11 mouse cellular contexts compared by ENCODE assay signal in genomic region chr7:45798931-45799330, GRCm38 (mm10). TPM values are rescaled to one million over a fixed set of nuclear protein-coding genes. Genes with fewer than 3 reads are reported as not detected.
DNase-seq lines count a peak whose midpoint lies in the region; ATAC-seq and TF ChIP-seq lines count a peak whose summit lies in the region.
"Had no signal": no experiment of that assay in that cellular context is flagged by ENCODE, and none has a peak within 500 bp of the region (broad histone marks: within the 10 kb centered on the region; RNA-seq: fewer than 3 reads in every experiment).

No protein-coding gene starts in this region.

- TF ChIP-seq CTCF in stomach, postnatal 0 days (IDR thresholded peaks at IDR 0.05; ENCODE audit: low read depth), result no peak

- no peak overlapping the region for H3K27ac ChIP-seq in heart, embryonic 13.5 days (replicated peaks)
- H3K27ac ChIP-seq in midbrain, embryonic 12.5 days (replicated peaks), result no peak overlapping the region
- no peak overlapping the region for H3K27ac ChIP-seq in midbrain, embryonic 15.5 days
- H3K27ac ChIP-seq in limb, embryonic 13.5 days, result no peak overlapping the region
- no peak overlapping the region for H3K27ac ChIP-seq in stomach, postnatal 0 days (replicated peaks)
- H3K27ac ChIP-seq: hindbrain, embryonic 15.5 days had no signal

- H3K4me2 ChIP-seq in heart, embryonic 13.5 days, result peak overlapping the region; percentile 79
- H3K4me2 ChIP-seq in midbrain, embryonic 12.5 days (replicated peaks), result peak overlapping the region; percentile 60
- H3K4me2 ChIP-seq in midbrain, embryonic 15.5 days, result no peak overlapping the region
- H3K4me2 ChIP-seq in limb, embryonic 13.5 days (replicated peaks), result peak overlapping the region; percentile 89
- peak overlapping the region; percentile 81 for H3K4me2 ChIP-seq in stomach, postnatal 0 days (replicated peaks; ENCODE audit: low read depth)

- no peak overlapping the region for H3K9ac ChIP-seq in heart, embryonic 13.5 days
- no peak overlapping the region for H3K9ac ChIP-seq in midbrain, embryonic 12.5 days (replicated peaks)
- H3K9ac ChIP-seq in midbrain, embryonic 15.5 days, result no peak overlapping the region
- H3K9ac ChIP-seq in limb, embryonic 13.5 days, result no peak overlapping the region
- H3K9ac ChIP-seq in stomach, postnatal 0 days (ENCODE audit: low read length), result no peak overlapping the region

- H3K9me3 ChIP-seq in heart, embryonic 13.5 days, result no peaks in the 10 kb centered on the region
- H3K9me3 ChIP-seq in midbrain, embryonic 12.5 days, result no peaks in the 10 kb centered on the region
- no peaks in the 10 kb centered on the region for H3K9me3 ChIP-seq in midbrain, embryonic 15.5 days
- H3K9me3 ChIP-seq in limb, embryonic 13.5 days, result no peaks in the 10 kb centered on the region
- H3K9me3 ChIP-seq in stomach, postnatal 0 days (ENCODE audit: control insufficient read depth, low read length), result no peaks in the 10 kb centered on the region
- H3K9me3 ChIP-seq: G1E; hindbrain, embryonic 15.5 days had no signal

- H3K4me3 ChIP-seq in heart, embryonic 13.5 days, result peak overlapping the region; percentile 55
- H3K4me3 ChIP-seq in midbrain, embryonic 12.5 days, result peak overlapping the region; percentile 38; the same call in 1 of the 2 replicates
- H3K4me3 ChIP-seq in midbrain, embryonic 15.5 days, result no peak overlapping the region
- peak overlapping the region; percentile 47; the same call in 1 of the 2 replicates for H3K4me3 ChIP-seq in limb, embryonic 13.5 days
- no peak overlapping the region for H3K4me3 ChIP-seq in stomach, postnatal 0 days (ENCODE audit: low read depth, low read length)

- ATAC-seq in heart, embryonic 13.5 days (ENCODE audit: extremely low read depth, insufficient number of reproducible peaks, low FRiP score, low TSS enrichment), result no peak
- no peak for ATAC-seq in midbrain, embryonic 12.5 days (ENCODE audit: low FRiP score, low read depth)
- ATAC-seq in midbrain, embryonic 15.5 days (replicated peaks), result no peak
- no peak for ATAC-seq in limb, embryonic 13.5 days (ENCODE audit: low FRiP score, low read depth)
- ATAC-seq in stomach, postnatal 0 days (ENCODE audit: low FRiP score, low TSS enrichment), result no peak

- H3K4me1 ChIP-seq in heart, embryonic 13.5 days, result peaks cover 29% of the 10 kb centered on the region
- H3K4me1 ChIP-seq in midbrain, embryonic 12.5 days, result peaks cover 31% of the 10 kb centered on the region
- peaks cover 31% of the 10 kb centered on the region for H3K4me1 ChIP-seq in midbrain, embryonic 15.5 days
- peaks cover 31% of the 10 kb centered on the region for H3K4me1 ChIP-seq in limb, embryonic 13.5 days
- 0 out of 2 replicates have a peak, but pooled peaks cover 5% of the 10 kb centered on the region for H3K4me1 ChIP-seq in stomach, postnatal 0 days (replicated peaks; ENCODE audit: control insufficient read depth, insufficient read depth)

- DNase-seq in heart, adult 11 months, result no peak
- no peak for DNase-seq in stomach, postnatal 0 days (ENCODE audit: low spot score)
- DNase-seq in urinary bladder, adult 2 months (ENCODE audit: low spot score), result no peak
- no peak for DNase-seq in thymus, postnatal 36 days
- DNase-seq: right cerebral cortex, adult 18-20 months had no signal

- TF ChIP-seq EP300 in stomach, postnatal 0 days (optimal IDR thresholded peaks at IDR 0.05), result no peak

- peaks cover 73% of the 10 kb centered on the region for H3K27me3 ChIP-seq in heart, embryonic 13.5 days (replicated peaks)
- H3K27me3 ChIP-seq in midbrain, embryonic 12.5 days, result peaks cover 62% of the 10 kb centered on the region
- H3K27me3 ChIP-seq in midbrain, embryonic 15.5 days (replicated peaks), result peaks cover 9% of the 10 kb centered on the region; the same call in 1 of the 2 replicates
- H3K27me3 ChIP-seq in limb, embryonic 13.5 days, result peaks cover 37% of the 10 kb centered on the region
- no peaks in the 10 kb centered on the region for H3K27me3 ChIP-seq in stomach, postnatal 0 days (ENCODE audit: control insufficient read depth, insufficient read depth, low read length)
- H3K27me3 ChIP-seq: hindbrain, embryonic 15.5 days had no signal

- no peaks in the 10 kb centered on the region for H3K36me3 ChIP-seq in heart, embryonic 13.5 days
- peaks cover 64% of the 10 kb centered on the region for H3K36me3 ChIP-seq in midbrain, embryonic 12.5 days
- peaks cover 36% of the 10 kb centered on the region for H3K36me3 ChIP-seq in midbrain, embryonic 15.5 days (replicated peaks)
- H3K36me3 ChIP-seq in limb, embryonic 13.5 days, result peaks cover 48% of the 10 kb centered on the region
- H3K36me3 ChIP-seq in stomach, postnatal 0 days (ENCODE audit: control insufficient read depth, insufficient read depth, low read length), result no peaks in the 10 kb centered on the region
- H3K36me3 ChIP-seq: G1E had no signal

- 46% methylated on average over 7 of the region's 7 CpGs for WGBS in heart, embryonic 13.5 days
- 48% methylated on average over 7 of the region's 7 CpGs for WGBS in midbrain, embryonic 12.5 days
- 49% methylated on average over 7 of the region's 7 CpGs for WGBS in midbrain, embryonic 15.5 days
- WGBS in limb, embryonic 13.5 days, result 60% methylated on average over 7 of the region's 7 CpGs
- 61% methylated on average over 7 of the region's 7 CpGs for WGBS in stomach, postnatal 0 days

RNA-seq across cellular contexts. Expression of gene Sult2b1, which starts 14.5 kb away (rescaled TPM):
- polyA plus RNA-seq in heart, embryonic 13.5 days (2015; fragmentation: Nextera tagmentation; extraction: Ambion mirVana), result 0.24 and 0.38 TPM in 2 replicates
- polyA plus RNA-seq in midbrain, embryonic 12.5 days (2016; fragmentation: Nextera tagmentation; extraction: Ambion mirVana), result 1.5 and 2.2 TPM in 2 replicates
- 8.3 and 9.7 TPM in 2 replicates for polyA plus RNA-seq in midbrain, embryonic 15.5 days (2015; fragmentation: Nextera tagmentation; extraction: Ambion mirVana)
- polyA plus RNA-seq in limb, embryonic 13.5 days (2015; fragmentation: Nextera tagmentation; extraction: Ambion mirVana), result 3.1 and 3.7 TPM in 2 replicates
- 83.2 and 87.1 TPM in 2 replicates for polyA plus RNA-seq in stomach, postnatal 0 days (2015; fragmentation: Nextera tagmentation; extraction: Ambion mirVana)
- polyA plus RNA-seq in urinary bladder, adult 2 months (2012; rRNA removed), result 1.3 and 1.5 TPM in 2 replicates
- polyA plus RNA-seq: G1E had no signal

RNA-seq across cellular contexts. Expression of gene Lmtk3, which starts 15.4 kb away (rescaled TPM):
- polyA plus RNA-seq in heart, embryonic 13.5 days (2015; fragmentation: Nextera tagmentation; extraction: Ambion mirVana), result 0.62 and 0.80 TPM in 2 replicates
- 10.6 and 11.1 TPM in 2 replicates for polyA plus RNA-seq in midbrain, embryonic 12.5 days (2016; fragmentation: Nextera tagmentation; extraction: Ambion mirVana)
- 29.8 and 34.8 TPM in 2 replicates for polyA plus RNA-seq in midbrain, embryonic 15.5 days (2015; fragmentation: Nextera tagmentation; extraction: Ambion mirVana)
- polyA plus RNA-seq in limb, embryonic 13.5 days (2015; fragmentation: Nextera tagmentation; extraction: Ambion mirVana), result 4.3 and 4.9 TPM in 2 replicates
- polyA plus RNA-seq in stomach, postnatal 0 days (2015; fragmentation: Nextera tagmentation; extraction: Ambion mirVana), result 0.15 and 0.27 TPM in 2 replicates
- 2.5 and 2.9 TPM in 2 replicates for polyA plus RNA-seq in urinary bladder, adult 2 months (2012; rRNA removed)

RNA-seq across cellular contexts. Expression of gene Cyth2, which starts 15.4 kb away (rescaled TPM):
- 90.1 and 103 TPM in 2 replicates for polyA plus RNA-seq in heart, embryonic 13.5 days (2015; fragmentation: Nextera tagmentation; extraction: Ambion mirVana)
- polyA plus RNA-seq in midbrain, embryonic 12.5 days (2016; fragmentation: Nextera tagmentation; extraction: Ambion mirVana), result 288 and 293 TPM in 2 replicates
- polyA plus RNA-seq in midbrain, embryonic 15.5 days (2015; fragmentation: Nextera tagmentation; extraction: Ambion mirVana), result 329 and 334 TPM in 2 replicates
- 135 and 137 TPM in 2 replicates for polyA plus RNA-seq in limb, embryonic 13.5 days (2015; fragmentation: Nextera tagmentation; extraction: Ambion mirVana)
- 59.7 and 62.4 TPM in 2 replicates for polyA plus RNA-seq in stomach, postnatal 0 days (2015; fragmentation: Nextera tagmentation; extraction: Ambion mirVana)
- 61.5 and 68.7 TPM in 2 replicates for polyA plus RNA-seq in urinary bladder, adult 2 months (2012; rRNA removed)

RNA-seq across cellular contexts. Expression of gene Kcnj14, which starts 25.7 kb away (rescaled TPM):
- polyA plus RNA-seq in heart, embryonic 13.5 days (2015; fragmentation: Nextera tagmentation; extraction: Ambion mirVana), result 0.39 and 0.43 TPM in 2 replicates
- 0.46 and 1.1 TPM in 2 replicates for polyA plus RNA-seq in midbrain, embryonic 12.5 days (2016; fragmentation: Nextera tagmentation; extraction: Ambion mirVana)
- 1.1 TPM in 2 replicates for polyA plus RNA-seq in midbrain, embryonic 15.5 days (2015; fragmentation: Nextera tagmentation; extraction: Ambion mirVana)
- 2.1 TPM in 2 replicates for polyA plus RNA-seq in limb, embryonic 13.5 days (2015; fragmentation: Nextera tagmentation; extraction: Ambion mirVana)
- 0.22 TPM in 2 replicates for polyA plus RNA-seq in stomach, postnatal 0 days (2015; fragmentation: Nextera tagmentation; extraction: Ambion mirVana)
- 0.25 and 0.35 TPM in 2 replicates for polyA plus RNA-seq in urinary bladder, adult 2 months (2012; rRNA removed)

RNA-seq across cellular contexts. Expression of gene Grwd1, which starts 31.8 kb away (rescaled TPM):
- polyA plus RNA-seq in heart, embryonic 13.5 days (2015; fragmentation: Nextera tagmentation; extraction: Ambion mirVana), result 41.9 and 44.1 TPM in 2 replicates
- polyA plus RNA-seq in midbrain, embryonic 12.5 days (2016; fragmentation: Nextera tagmentation; extraction: Ambion mirVana), result 50.1 and 50.2 TPM in 2 replicates
- polyA plus RNA-seq in midbrain, embryonic 15.5 days (2015; fragmentation: Nextera tagmentation; extraction: Ambion mirVana), result 40.5 and 44.2 TPM in 2 replicates
- polyA plus RNA-seq in limb, embryonic 13.5 days (2015; fragmentation: Nextera tagmentation; extraction: Ambion mirVana), result 69.1 and 71.6 TPM in 2 replicates
- polyA plus RNA-seq in stomach, postnatal 0 days (2015; fragmentation: Nextera tagmentation; extraction: Ambion mirVana), result 25.6 and 25.7 TPM in 2 replicates
- polyA plus RNA-seq in urinary bladder, adult 2 months (2012; rRNA removed), result 11.7 and 12.2 TPM in 2 replicates

Comparison
In these comparisons a context has a peak if more than half of its experiments do, and no peak if none do; other contexts are left out.
1. H3K4me3 ChIP-seq: peak in heart, embryonic 13.5 days (single experiment), midbrain, embryonic 12.5 days (single experiment) and limb, embryonic 13.5 days (single experiment); none in midbrain, embryonic 15.5 days (single experiment) and stomach, postnatal 0 days (single experiment).